Mouse (Mus musculus) erythroblast, embryonic 14.5 days (primary cell): ENCODE measurements around the gene Fam89a.

Experiments used
- GATA1 ChIP-seq: IDR thresholded peaks from 2 replicates; pipeline ENCODE4 v1.6.1; 2012; ENCODE audit warnings: low read length, inconsistent platforms, mixed read lengths
- TAL1 ChIP-seq: IDR thresholded peaks from 3 replicates; pipeline ENCODE4 v1.6.1; 2012; ENCODE audit warnings: low read length, inconsistent platforms, mixed read lengths

GRCm38 (mm10) chr8:124702183-124702582, 49.4 kb downstream of the Fam89a start:
- no peak for TF ChIP-seq TAL1
- TF ChIP-seq GATA1 = no peak
